Mouse (Mus musculus) heart, embryonic 16.5 days (tissue): ENCODE measurements around the gene Syna. TPM values are rescaled to one million over a fixed set of nuclear protein-coding genes. Genes with fewer than 3 reads are reported as not detected.

Source experiments
- ATAC-seq: fragments of 200-750 bp; cut with Nextera tagmentation; replicated peaks from 2 replicates; pipeline ENCODE4 v1.8.0; 2017; ENCODE audit warnings: moderate number of reproducible peaks; ENCODE audit not compliant: insufficient read depth, low FRiP score; ENCODE audit errors: extremely low read depth
- H3K27ac ChIP-seq: fragments of 300-500 bp; sonication (generic); 2 replicates; pipeline ENCODE4 v1.5.1; 2014; ENCODE audit warnings: mild to moderate bottlenecking, low read length, control low read depth, moderate library complexity
- H3K27me3 ChIP-seq: fragments of 300-500 bp; sonication (generic); 2 replicates; pipeline ENCODE4 v1.6.1; 2014; ENCODE audit warnings: low read length, mixed read lengths; ENCODE audit not compliant: control insufficient read depth, insufficient read depth
- H3K36me3 ChIP-seq: fragments of 300-500 bp; sonication (generic); 2 replicates; pipeline ENCODE4 v1.6.1; 2014; ENCODE audit not compliant: control insufficient read depth, insufficient read depth
- H3K4me1 ChIP-seq: fragments of 300-500 bp; sonication (generic); 2 replicates; pipeline ENCODE4 v1.6.1; 2014; ENCODE audit warnings: low read length, mixed read lengths; ENCODE audit not compliant: control insufficient read depth, insufficient read depth
- H3K4me2 ChIP-seq: fragments of 300-500 bp; sonication (generic); 2 replicates; pipeline ENCODE4 v1.6.1; 2014; ENCODE audit warnings: low read depth, mild to moderate bottlenecking, control low read depth, low read length
- H3K4me3 ChIP-seq: fragments of 300-500 bp; sonication (generic); 2 replicates; pipeline ENCODE4 v1.5.1; 2014; ENCODE audit warnings: mild to moderate bottlenecking, control low read depth, low read length
- H3K9ac ChIP-seq: fragments of 300-500 bp; sonication (generic); 2 replicates; pipeline ENCODE4 v1.6.1; 2014; ENCODE audit warnings: low read length, control low read depth
- H3K9me3 ChIP-seq: fragments of 300-500 bp; sonication (generic); replicated peaks from 2 replicates; pipeline ENCODE4 v1.6.1; 2016; ENCODE audit warnings: low read length; ENCODE audit not compliant: control insufficient read depth
- WGBS: fragments of 180-500 bp; shearing (Covaris S2); extraction: QIAGEN DNeasy Blood & Tissue Kit; methylation state at CpG from one replicate; pipeline ENCODE4 v1.1.7; 2014; 5-methylcytosine and 5-hydroxymethylcytosine counted together
- polyA plus RNA-seq: library from polyadenylated mRNA; unstranded; fragments of >200 nt; fragmentation: Nextera tagmentation; extraction: Ambion mirVana; gene quantifications from 2 replicates; pipeline ENCODE4 v1.2.1, GENCODE M21; 2015

Syna gene
- not detected in 2 replicates for polyA plus RNA-seq

DNA sequence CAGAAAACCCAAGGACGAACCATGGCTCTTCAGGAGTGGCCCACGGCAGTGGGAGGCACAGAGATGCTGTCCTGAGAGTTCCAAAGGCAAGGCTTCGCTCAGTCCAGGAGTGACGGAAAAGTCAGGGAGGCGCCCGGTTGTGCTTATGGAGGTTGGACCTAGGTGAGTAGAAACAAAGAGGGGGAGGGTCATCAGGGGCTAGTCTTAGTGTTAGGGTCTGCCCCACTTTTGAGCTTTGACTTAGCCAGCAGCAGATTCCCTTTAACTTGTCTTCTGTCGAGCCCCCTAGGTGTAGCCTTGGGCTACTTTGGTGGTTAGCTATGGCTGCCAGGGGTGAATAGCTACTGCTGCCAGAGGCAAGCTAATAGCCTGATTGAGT, at the start of gene Syna:
Gene Syna, minus strand, starts transcription at position 101 of the 379 bp plus-strand sequence.
- 72% methylated on average over 7 of the region's 7 CpGs for WGBS
- Histone ChIP-seq H3K9ac (no peak within 1 kb of the TSS), H3K36me3 (no peaks in the 10 kb centered on the region), H3K4me2 (no peak within 1 kb of the TSS), H3K27ac (no peak within 1 kb of the TSS), H3K4me1 (0 out of 2 replicates have a peak, but pooled peaks cover 2% of the 10 kb centered on the region), H3K4me3 (no peak within 1 kb of the TSS), H3K27me3 (no peaks in the 10 kb centered on the region), H3K9me3 (no peaks in the 10 kb centered on the region)
- no peak for ATAC-seq

DNA sequence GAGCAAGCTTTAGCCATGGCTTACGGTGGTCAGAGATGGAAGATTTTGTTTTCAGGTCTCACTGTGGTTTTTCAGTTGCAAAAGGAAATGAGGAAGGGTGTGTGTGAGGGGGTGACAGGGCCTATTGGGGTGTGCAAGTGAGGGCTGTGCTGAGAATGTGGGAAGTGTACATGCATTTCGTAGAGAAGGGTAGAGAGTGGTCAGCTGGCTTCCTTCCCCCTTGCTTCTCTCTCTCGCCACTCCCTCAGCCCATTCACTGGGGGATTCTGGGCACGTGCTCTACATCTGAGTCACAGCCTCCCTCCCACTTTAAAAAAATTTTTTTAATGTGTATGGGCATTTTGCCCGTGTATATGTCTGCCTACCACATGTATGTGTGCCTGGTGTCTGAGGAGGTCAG, 47.1 kb upstream of the Syna start:
- Histone ChIP-seq H3K9ac (no peak overlapping the region), H3K27ac (no peak overlapping the region), H3K4me3 (no peak overlapping the region), H3K27me3 (no peaks in the 10 kb centered on the region), H3K4me1 (no peaks in the 10 kb centered on the region), H3K9me3 (no peaks in the 10 kb centered on the region), H3K36me3 (no peaks in the 10 kb centered on the region), H3K4me2 (no peak overlapping the region)
- 53% methylated on average over 5 of the region's 5 CpGs for WGBS
- ATAC-seq, result no peak

DNA sequence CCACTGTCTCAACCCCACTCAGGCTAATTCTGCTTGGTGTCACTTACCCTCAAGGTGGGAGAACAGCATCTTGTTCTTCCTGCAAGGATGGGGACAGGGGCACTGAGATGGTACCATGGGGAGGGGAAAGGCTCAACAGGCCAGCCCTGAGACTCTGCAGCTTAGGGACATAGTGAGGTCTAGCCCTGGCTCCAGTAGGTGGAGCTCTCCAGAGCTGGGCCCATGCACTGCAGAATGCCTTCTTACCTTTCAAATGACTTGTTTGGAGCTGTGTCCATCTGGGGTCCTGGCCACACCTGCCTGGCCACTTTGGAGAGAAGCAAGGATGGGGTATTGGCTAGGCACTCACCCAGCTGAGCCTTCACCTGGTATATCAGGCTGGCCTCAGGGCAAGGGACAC, 46.3 kb upstream of the Syna start:
- H3K36me3 ChIP-seq, result no peaks in the 10 kb centered on the region
- H3K9me3 ChIP-seq, result no peaks in the 10 kb centered on the region
- H3K9ac ChIP-seq, result no peak overlapping the region
- no peak overlapping the region for H3K4me3 ChIP-seq
- no peaks in the 10 kb centered on the region for H3K27me3 ChIP-seq
- no peak for ATAC-seq
- no peaks in the 10 kb centered on the region for H3K4me1 ChIP-seq
- H3K4me2 ChIP-seq, result no peak overlapping the region
- no peak overlapping the region for H3K27ac ChIP-seq

DNA sequence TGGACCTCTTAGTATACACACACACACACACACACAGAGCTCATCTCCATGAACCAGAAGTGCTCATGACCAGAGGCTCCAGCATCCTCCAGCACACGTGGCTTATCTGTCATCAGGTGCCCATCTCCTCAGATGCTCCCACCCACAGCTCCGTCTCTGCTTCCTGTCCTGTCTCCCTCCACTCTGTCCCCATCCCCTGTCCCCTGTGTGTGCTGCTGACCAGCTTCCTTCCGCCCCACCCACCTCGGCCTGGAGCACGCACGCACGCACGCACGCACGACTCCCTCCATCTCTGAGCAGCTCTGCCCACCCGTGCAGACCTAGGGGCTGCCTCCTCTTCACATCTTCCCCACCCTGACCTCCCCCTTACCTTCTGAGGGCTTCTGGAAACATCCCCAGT, 44.4 kb upstream of the Syna start:
- Histone ChIP-seq H3K36me3 (peaks cover 3% of the 10 kb centered on the region; the same call in 1 of the 2 replicates), H3K4me2 (no peak overlapping the region), H3K4me3 (no peak overlapping the region), H3K4me1 (no peaks in the 10 kb centered on the region), H3K9me3 (no peaks in the 10 kb centered on the region), H3K27ac (no peak overlapping the region), H3K27me3 (no peaks in the 10 kb centered on the region), H3K9ac (no peak overlapping the region)
- no peak for ATAC-seq
- WGBS, result 75% methylated on average over 11 of the region's 11 CpGs

DNA sequence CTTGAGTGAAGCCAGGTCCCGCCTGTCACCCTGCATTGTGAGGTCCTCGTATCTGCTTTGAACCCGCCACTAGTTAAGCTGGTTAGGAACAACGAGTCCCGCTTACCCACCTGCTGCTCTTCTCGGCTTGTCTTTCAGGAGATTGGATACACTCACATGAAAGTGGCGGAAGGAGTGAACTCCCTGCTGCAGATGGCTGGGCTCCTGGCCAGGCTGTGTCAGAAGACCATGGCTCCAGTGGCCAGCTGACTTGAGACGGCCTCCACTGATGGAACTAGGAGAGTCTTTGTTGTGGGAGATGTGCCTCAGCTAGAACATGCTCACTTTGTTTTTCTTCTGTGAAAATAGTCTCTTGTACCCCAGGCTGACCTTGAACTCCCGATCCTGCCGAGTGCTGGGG, 37.7 kb upstream of the Syna start:
- no peak for ATAC-seq
- Histone ChIP-seq H3K4me3 (no peak overlapping the region), H3K4me1 (no peaks in the 10 kb centered on the region), H3K27ac (no peak overlapping the region), H3K36me3 (peaks cover 41% of the 10 kb centered on the region), H3K4me2 (no peak overlapping the region), H3K27me3 (no peaks in the 10 kb centered on the region), H3K9me3 (no peaks in the 10 kb centered on the region), H3K9ac (0 out of 2 replicates have a peak overlapping the region, but pooled peaks have one; percentile 16)
- 78% methylated on average over 10 of the region's 10 CpGs for WGBS

DNA sequence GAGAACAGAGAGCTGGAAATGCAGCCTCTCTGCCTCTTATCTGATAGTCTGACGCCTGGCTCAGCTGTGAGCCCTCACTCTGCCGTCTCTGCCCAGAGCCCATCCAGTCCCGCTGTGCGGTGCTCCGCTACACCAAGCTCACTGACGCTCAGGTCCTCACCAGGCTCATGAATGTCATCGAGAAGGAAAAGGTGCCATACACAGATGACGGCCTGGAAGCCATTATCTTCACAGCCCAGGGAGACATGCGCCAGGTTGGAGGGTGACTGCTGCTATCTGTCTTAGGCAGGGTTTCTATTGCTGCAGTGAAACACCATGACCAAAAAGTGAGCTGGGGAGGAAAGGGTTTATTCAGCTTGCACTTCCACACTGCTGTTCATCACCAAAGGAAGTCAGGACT, 33.1 kb upstream of the Syna start:
- Histone ChIP-seq H3K4me3 (no peak overlapping the region), H3K9me3 (no peaks in the 10 kb centered on the region), H3K36me3 (peaks cover 37% of the 10 kb centered on the region), H3K4me2 (no peak overlapping the region), H3K27ac (no peak overlapping the region), H3K9ac (no peak overlapping the region), H3K4me1 (peaks cover 5% of the 10 kb centered on the region; the same call in 1 of the 2 replicates), H3K27me3 (no peaks in the 10 kb centered on the region)
- WGBS, result 64% methylated on average over 9 of the region's 9 CpGs
- ATAC-seq, result no peak

DNA sequence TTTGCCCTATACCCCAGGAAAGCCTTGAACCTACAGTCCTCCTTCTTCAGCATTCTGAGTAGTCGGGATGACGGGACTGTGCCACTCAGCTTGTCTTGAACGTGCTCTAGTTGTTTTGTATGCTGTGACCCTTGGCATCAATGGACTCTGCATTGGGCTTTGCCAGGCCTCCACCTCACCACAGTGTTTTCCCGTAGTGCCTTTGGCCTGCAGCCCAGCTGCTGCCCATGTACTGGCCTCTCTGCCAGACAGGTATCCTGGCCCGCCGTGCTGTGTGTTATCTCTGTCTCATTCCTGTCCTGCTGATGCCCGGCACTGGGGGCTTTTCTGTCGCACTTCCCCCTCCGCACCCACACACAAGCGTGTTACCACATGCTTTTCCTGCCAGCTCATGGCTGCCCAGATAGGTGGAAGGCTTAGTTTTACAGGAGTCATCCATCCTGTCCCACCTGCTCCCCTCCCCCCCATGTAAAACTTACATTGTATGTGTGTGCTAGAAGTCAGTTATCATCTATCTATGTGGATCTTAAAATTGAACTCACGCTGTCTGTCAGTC, 32.1 kb upstream of the Syna start:
- Histone ChIP-seq H3K4me3 (no peak overlapping the region), H3K9ac (no peak overlapping the region), H3K27me3 (no peaks in the 10 kb centered on the region), H3K9me3 (no peaks in the 10 kb centered on the region), H3K27ac (no peak overlapping the region), H3K4me2 (no peak overlapping the region), H3K36me3 (peaks cover 28% of the 10 kb centered on the region), H3K4me1 (peaks cover 5% of the 10 kb centered on the region; the same call in 1 of the 2 replicates)
- 62% methylated on average over 11 of the region's 11 CpGs for WGBS
- peak; percentile 53; the same call in 1 of the 2 replicates for ATAC-seq

DNA sequence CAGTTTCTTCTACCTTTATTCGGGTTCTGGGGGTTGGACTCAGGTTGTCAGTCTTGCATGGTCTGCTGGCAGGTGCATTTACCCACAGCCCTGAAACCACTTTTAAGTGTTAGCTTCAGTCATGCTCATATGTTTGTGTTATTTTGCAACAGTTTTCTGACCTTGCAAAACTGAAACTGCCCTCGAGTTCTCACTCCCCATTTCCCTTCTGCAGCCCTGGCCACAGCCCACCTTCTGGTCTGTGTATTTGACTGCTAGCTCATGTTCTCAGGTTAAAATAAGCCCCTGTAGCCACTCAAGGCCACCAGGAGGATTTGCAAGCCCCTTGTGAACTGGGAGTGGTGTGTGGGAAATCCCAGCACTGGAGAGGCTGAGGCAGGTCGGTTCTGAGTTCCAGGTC, 29.9 kb upstream of the Syna start:
- WGBS, result 78% methylated on average over 3 of the region's 3 CpGs
- Histone ChIP-seq H3K9me3 (no peaks in the 10 kb centered on the region), H3K4me1 (peaks cover 5% of the 10 kb centered on the region; the same call in 1 of the 2 replicates), H3K36me3 (peaks cover 19% of the 10 kb centered on the region), H3K27me3 (no peaks in the 10 kb centered on the region), H3K27ac (no peak overlapping the region), H3K4me2 (no peak overlapping the region), H3K4me3 (no peak overlapping the region), H3K9ac (no peak overlapping the region)
- ATAC-seq, result no peak

DNA sequence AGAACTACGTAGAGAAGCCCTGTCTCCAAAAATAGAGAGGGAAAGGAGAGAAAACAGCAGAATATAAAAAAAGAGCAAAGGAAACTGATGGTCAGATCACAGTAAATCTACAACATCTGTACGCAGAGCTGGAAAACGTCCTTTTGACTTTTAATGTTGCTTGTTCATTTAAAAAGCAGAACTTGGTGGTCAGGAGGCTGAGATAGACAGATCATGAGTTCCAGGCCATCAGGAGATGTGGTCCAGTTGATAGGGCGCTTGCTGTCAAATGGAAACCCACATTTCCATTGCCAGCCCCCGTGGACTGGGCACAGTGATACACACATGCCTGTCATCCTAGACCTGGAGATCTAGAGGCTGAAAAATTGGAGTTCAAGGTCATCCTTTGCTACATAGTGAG, 24.8 kb upstream of the Syna start:
- H3K36me3 ChIP-seq, result peaks cover 6% of the 10 kb centered on the region; the same call in 1 of the 2 replicates
- H3K9ac ChIP-seq, result no peak overlapping the region
- peaks cover 8% of the 10 kb centered on the region; the same call in 1 of the 2 replicates for H3K4me1 ChIP-seq
- WGBS, result 80% methylated on average over 5 of the region's 5 CpGs
- ATAC-seq, result no peak
- no peak overlapping the region for H3K27ac ChIP-seq
- H3K4me2 ChIP-seq, result no peak overlapping the region
- no peaks in the 10 kb centered on the region for H3K9me3 ChIP-seq
- H3K4me3 ChIP-seq, result no peak overlapping the region
- no peaks in the 10 kb centered on the region for H3K27me3 ChIP-seq
